Mouse (Mus musculus) left cerebral cortex, postnatal 4 days (tissue): ENCODE results near the gene Hcn1. TPM values are rescaled to one million over a fixed set of nuclear protein-coding genes. Genes with fewer than 3 reads are reported as not detected.
A peak's percentile ranks its signal among the peaks of the same experiment; 100 is the strongest.

Experiments
- DNase-seq: peaks from one replicate; pipeline ENCODE4 v3.0.0-alpha.2; 2022
- intact Hi-C: fragments of 180-260 bp; cut with DNase I; formaldehyde crosslinking; loops from one replicate; pipeline ENCODE4 v1.15.1; 2025
- total RNA-seq, 2 experiments: library from RNA; stranded (reverse); gene quantifications; 2 replicates each; pipeline ENCODE4 v1.2.3; 2021

Gene Hcn1
- total RNA-seq, 2 experiments from 2014 or later, result 19.3 to 19.6 TPM

DNA sequence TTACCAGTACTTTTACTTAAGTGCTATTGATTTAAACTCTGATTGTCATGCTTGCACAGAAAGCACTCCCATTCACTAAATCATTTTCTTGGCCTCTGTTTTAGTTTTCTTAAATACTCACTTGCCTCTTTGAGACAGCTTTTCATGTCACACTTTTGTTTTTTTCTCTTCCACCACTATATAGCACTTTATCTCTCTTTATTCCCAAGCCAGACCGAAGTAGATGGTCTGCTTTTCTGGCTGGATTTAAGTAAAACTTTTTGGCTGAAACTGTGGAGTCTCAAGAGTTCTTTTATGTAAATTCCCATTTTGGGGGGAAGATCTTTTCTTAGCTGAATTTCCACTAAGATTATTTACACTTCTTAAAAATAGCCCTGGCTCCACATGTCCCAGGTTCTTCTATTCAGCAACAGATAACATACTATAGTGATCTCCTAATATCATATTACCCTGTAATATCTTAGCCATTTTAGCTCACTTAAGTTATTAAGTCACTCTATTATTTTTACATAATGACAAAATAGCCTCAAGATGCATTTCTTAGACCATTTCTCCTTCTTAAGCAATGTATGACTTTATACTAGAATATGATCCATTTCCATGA is 92.7 kb downstream of the Hcn1 start:
- intact Hi-C loops, result no loop called here
- DNase-seq, result no peak

DNA sequence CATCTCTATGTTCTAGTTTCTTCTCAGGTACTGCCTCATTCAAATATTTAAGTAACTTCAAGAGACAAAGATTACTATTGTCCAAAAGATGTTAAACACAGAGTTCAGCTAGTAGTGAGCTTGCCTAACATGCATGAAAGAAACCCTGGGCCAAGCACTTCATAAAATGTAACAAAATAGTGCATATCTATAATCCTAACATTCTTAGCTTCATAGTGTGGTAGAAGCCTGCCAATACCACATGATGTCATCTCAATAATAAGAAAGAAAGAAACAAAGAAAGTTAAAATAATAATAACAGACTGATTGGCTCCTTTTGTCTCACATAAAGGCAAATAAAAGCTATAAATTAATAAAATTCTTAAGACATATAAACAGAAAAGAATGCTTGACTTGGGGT is 103.5 kb downstream of the Hcn1 start:
- no peak for DNase-seq

DNA sequence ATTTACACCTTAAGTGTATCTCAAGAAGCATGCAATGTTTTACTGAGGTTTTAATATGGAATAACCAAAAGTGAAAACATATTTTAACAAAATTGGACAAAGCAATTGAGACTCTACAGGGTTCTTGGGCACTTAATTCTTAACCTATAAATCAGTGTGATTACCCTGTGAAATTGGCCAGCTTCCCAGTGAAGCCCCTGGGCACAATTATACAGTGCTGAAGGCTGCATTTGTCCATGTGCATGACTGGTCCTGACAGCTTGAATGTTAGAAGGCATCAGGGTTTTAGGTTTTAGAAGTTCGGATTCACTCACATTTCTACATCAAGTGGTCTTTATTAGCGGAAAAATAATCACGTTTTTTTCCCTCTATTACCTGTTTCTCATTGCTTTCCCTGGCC is 103.9 kb downstream of the Hcn1 start:
- intact Hi-C loops, result no loop called here
- peak; percentile 75 for DNase-seq

More for the DNA sequence above, 103.5 kb downstream of the Hcn1 start:
- intact Hi-C loops, result no loop called here

DNA sequence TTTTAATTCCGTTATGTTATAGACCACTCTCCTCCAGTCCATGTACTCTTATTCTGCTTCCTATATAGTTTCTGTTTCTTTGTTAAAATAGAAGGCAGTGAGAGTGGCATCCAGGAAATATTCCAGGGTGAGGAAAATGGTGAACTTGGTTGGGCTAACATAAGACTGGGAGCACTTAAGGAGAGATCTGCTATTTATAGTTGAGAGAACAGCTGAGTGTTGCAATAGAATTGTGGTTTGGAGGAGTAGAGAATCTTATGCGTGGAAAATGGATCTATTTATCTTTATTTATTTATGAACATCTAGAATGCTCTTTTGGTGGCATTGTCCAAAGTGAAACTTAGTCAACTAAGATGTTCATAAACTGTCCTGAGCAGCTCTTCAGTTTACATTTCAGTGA is 104.4 kb downstream of the Hcn1 start:
- intact Hi-C loops, result no loop called here
- DNase-seq, result no peak

DNA sequence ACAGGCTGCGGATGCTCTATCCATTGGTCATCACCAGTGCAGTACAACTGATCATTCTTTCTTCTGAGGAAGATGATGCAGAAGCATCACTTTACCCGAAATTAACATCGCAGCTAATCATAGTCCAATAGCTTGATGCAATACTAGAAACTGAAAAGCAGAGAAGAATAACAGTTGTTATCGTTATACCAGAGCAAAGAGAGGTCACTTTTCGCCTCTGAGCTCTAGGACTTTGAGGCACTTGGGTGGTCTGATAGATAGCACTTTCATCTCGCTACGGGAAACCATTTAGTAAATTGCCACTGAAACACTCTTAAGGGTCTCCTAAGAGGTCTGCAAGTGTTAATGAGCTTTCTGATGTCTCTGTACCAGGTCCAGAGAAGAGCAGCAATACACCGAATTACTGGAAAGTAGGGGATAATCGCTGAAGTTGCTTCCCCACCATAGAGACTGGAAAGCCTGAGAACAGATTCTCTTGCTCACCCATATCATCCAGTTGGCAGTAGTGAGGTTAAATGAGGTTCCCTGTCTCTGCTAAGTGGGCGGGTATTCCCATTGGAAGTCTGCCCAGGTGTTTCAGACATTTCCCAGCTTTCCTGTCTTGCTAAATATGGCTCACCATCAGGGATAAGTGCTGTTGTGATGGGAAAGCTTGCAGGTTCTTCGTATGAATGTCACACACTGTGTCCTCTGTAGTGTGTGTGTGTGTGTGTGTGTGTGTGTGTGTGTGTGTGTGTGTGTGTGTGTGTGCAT is 105.0 kb downstream of the Hcn1 start:
- peak; percentile 39 for DNase-seq
- intact Hi-C loops, result no loop called here

DNA sequence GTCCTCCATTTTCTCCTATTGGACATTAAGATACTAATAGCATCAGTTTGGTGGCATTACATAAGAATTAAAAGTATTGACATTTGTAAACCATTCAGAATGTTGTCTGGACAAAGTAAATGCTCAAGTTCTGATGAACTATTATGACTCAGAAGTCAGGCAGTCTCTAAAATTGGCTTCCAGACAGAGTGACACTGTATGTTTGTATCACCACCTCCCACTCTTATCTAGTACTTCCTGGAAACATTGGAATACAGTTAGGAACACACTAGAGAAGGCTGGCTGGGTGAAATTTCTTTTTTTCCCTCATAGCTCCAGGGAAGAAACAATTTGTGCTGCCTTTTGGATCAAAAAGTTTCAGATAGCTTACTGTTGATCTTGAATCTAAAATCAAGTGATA is 108.7 kb downstream of the Hcn1 start:
- no peak for DNase-seq
- intact Hi-C loops, result no loop called here

DNA sequence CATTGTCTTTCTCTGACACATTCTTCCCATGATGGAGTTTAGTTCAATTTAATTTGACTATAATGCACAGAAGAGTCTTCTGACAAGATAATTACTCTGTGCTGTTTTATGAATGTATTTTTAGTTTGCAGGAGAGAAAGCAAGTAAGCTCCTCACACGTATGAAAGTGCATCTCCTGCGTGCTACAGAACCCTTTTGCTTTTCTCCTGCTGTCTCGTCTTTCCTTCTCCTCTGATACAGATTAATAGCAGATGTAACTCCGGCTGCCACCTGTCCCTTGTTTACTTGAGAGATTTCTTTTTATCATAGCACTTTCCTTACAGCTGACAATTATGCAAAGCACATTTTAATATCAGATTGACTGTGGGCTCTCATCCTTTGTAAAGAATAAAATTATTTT is 120.0 kb downstream of the Hcn1 start:
- DNase-seq, result no peak
- intact Hi-C loops, result no loop called here

DNA sequence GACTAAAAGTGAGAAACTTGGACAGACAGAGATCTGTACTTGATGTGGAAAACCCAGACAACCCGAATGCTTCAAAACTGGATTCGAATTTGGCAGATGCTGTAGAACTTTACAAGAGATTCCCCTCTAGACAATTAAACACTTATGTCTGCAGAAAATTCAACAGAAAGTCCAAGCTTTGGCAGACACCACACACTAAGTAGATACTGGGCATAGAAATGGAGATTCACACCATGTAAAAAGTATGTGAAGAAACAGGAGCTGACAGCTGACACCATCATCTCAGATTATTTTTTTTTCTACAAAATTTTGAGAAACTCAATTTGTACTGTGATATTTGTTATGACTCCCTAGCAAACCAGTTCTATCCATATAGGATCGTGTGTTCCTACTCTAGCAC is 122.0 kb downstream of the Hcn1 start:
- no peak for DNase-seq
- intact Hi-C loops, result no loop called here

DNA sequence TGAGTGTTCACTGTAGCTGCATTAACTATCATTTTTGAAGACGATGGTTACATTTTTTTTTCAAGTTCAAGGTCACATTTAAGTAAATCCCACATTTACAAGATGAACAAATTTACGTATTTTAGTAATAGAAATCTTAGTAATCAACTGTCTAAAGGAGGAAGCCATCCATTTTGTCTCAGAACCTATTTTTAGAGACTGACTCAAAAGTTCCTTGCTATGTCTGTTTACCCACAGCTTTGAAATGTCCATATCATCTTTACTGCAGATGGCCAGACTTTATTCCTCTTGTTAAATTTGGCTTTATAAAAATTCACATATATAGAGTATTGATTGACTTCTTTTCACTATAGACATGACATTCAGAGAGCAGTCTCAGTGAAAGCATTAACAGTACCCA is 126.3 kb downstream of the Hcn1 start:
- intact Hi-C loops, result no loop called here

DNA sequence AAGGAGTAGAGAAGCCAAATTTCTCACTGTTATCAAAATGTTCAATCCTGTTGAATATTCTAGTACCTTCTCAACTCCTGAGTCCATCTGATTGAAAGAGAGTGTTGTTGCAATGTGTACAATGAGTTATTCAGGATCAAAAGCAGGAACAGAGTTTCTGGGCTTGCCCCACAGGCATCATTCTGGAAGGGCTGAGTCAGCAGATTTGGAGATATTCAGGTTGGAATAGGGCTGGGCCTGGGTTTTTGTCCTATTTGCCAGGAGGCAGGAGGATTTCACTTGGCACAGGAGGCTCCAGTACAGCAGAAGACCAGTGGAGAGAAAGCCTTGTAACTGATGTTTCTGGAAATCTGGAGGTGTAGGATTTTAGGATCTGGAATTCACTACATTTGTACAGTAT is 130.6 kb downstream of the Hcn1 start:
- DNase-seq, result no peak
- intact Hi-C loops, result no loop called here

More for the DNA sequence above, 126.3 kb downstream of the Hcn1 start:
- no peak for DNase-seq

DNA sequence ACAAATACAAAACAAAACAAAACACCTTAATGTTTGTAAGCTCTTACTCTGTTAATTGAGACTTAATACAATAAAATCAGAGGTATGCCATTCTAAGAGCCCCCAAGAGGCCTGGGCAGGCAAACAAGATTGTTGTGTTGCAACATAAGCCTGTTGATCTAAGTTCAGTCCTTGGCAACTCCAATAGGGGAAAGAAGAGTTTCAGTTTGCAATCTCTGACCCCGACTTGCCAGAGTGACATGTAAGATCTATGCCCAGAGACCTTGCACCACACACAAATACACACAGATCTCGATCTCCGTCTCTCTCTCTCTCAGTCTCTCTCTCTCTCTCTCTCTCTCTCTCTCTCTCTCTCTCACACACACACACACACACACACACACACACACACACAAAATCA is 142.3 kb downstream of the Hcn1 start:
- no peak for DNase-seq
- intact Hi-C loops, result no loop called here

DNA sequence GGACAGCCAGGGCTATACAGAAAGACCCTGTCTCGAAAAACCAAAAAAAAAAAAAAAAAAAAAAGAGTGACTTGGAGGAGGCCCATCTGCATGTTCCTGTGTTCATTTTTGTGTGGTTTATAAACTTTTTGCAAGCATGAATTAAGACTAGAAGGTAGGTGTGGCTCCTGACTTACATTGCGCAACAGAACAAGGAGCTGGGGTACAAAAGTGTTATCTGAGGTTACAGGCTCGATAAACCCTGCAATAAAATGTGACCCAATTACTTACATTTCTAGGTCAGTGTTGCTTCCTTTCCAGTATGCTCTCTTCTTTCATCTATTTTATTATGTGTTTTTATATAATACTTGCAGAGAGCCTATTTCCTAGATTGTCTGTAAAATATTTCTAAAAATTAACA is 143.1 kb downstream of the Hcn1 start:
- intact Hi-C loops, result no loop called here
- DNase-seq, result no peak

DNA sequence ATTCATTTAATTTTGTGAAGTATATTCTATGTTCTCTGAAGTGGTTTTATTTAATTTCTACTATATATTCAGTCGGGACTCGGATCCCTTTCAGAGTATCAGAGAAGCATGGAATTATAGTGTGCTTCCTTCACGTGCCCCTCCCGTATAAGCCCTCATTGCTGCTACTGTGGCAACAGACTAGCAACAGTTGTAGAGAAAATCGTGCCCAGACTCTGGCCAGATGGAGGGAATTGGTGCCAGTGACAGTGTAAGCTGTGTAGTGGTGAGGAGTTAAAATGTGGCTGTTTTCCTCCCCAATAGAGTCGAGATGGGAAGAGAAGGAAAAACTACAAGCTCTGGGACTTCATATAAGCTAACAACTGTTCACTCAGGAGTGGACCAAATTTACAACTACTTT is 163.4 kb downstream of the Hcn1 start:
- peak; percentile 69 for DNase-seq

DNA sequence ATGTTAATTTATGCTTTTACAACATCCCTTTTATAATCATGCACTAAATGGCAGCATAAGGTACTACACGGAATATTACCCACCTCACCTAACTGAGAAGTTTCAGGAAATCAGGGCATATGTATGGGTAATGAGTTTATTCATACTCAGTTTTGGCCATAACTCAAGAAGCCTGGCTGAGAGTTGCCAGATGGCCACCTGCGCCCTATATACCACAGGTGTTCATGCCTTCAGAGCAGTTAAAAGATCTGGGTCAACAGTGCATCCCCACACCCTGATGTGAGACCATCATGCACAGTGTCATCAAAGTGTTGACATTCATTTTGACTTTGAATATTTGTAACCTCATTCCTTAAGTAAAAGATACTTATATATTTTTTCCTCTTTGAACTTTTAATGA is 183.3 kb downstream of the Hcn1 start:
- intact Hi-C loops, result no loop called here
- DNase-seq, result peak; percentile 50

More for the DNA sequence above, 163.4 kb downstream of the Hcn1 start:
- intact Hi-C loops, result no loop called here

DNA sequence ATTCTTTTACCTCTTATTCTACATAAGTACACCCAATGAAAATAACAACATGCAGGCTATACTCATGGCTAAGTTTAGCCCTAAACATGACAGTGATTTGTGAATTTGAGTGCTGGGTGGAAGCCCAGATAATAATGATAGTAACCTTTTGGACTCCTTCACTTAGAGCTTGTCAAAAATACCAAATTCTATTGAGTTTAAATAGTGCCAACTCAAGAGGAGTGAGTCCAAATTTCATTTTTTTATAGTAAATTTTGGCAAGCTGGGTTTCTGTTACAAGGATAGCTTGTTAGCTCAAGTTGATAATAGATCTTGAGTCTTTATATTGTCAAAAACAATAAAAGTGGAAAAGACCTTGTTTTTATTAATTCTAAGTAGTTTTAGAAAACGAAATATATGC is 190.7 kb downstream of the Hcn1 start:
- no peak for DNase-seq
- intact Hi-C loops, result no loop called here

DNA sequence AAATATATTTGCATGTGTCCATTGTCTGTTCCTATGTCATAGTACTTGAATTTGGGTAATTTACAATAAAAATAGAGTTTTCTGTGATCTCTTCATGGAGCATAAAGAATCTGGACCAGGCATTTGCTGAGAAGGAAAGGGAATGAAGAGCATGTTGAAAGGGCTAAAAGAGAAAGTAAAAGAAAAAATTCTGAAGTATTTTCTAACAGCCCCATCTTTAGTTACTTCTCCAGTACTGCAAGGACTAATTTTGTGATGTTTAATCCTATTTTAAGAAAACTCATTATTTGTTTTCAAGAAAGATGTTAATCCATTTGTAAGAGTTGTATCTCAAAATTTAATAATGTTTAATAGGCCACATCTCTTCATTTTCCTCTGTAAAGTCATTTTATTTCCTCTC is 198.9 kb downstream of the Hcn1 start:
- no peak for DNase-seq
- intact Hi-C loops, result loop anchor here (2.0 kb wide), 1 partner anchor 198 kb away; the partner anchor contains the start of gene Hcn1

DNA sequence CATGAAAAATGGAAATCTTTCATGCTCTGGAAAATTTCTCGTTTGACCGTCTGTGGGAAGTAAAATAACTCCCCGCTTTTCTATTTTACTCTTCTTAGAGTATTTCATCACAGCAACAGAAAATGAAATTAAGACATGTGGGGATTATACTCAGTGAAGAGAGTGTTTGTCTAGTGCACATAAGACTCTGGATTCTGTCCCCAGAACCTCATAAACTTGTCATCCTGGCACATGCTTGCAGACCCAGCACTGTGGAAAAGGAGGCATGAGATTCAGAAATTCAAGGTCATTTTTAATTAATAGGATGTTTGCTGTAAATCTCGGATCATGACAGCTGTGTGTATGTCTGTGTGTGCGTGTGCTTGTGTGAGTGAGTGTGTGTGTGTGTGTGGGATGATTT is 225.5 kb downstream of the Hcn1 start:
- DNase-seq, result no peak
- intact Hi-C loops, result no loop called here

DNA sequence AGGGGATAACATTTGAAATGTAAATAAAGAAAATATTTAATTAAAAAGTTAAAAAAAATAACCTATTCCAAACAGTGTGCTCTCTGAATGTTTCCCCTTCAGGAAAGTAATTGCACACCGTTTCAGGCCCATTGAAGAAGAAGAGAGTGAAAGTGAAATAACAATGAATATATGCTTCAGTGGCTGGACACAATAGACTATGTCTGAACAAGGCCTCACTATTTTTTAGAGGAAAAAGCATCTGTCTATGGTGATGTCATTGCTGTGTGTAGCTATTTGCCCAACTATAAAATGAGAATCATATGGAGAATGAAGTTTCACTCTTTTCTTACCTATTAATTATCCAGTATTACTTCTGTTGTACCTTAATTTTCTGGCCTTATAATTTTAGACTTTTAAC is 234.5 kb downstream of the Hcn1 start:
- no peak for DNase-seq
- intact Hi-C loops, result no loop called here

DNA sequence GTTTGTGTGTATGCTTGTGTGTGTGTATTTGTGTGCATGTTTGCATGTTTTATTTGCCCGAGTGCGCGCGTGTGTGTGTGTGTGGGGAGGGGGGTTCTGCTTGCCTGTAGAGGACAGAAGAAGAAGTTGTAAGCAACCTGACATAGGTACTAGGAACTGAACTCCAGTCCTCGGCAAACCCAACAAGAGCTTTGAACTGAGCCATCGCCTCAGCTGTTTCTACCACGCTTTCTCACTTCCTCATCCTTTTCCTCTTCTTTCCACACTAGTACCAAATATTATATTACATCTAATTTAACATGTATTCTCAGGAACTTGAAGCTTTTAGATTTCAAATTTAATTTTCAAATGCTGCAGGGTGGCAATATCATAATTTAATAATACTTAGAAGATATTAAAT is 236.1 kb downstream of the Hcn1 start:
- no peak for DNase-seq
- intact Hi-C loops, result no loop called here

DNA sequence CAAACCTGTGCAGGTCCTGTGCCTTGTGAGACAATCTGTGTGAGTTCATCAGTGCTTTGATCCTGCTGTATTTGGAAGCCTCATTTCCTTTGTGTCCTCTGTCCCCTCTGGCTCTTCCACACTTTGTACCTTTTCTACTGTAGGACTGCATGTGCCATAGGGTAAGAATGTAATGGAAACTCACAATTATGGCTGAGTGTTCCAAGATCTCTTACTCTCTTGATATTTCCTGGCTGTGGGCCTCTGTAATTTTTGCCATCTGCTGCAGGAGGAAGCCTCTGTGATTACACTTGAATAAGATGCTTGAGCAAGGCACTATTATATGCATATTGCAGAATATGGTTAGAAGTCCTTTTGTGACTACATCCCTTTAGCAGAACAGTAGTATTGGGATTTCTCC is 240.2 kb downstream of the Hcn1 start:
- no peak for DNase-seq

DNA sequence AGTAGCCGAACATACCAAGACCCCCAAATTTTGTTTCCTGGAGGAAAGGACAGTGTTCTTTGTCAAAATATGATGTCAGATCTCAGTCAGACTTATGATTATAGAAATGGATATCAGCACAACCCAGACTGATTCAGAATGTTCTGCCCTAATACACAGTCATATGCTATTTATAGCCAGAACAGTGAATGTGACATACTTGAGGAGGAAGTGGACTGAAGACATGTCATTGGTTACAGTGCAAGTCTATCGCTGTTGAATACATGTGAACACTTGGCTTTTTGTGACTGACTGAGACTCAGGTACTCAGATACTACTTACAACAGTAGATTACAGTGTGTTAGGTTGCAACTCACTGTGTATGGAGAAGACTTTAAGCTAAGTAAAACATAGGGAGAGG is 245.2 kb downstream of the Hcn1 start:
- intact Hi-C loops, result no loop called here
- no peak for DNase-seq

More for the DNA sequence above, 240.2 kb downstream of the Hcn1 start:
- intact Hi-C loops, result no loop called here

DNA sequence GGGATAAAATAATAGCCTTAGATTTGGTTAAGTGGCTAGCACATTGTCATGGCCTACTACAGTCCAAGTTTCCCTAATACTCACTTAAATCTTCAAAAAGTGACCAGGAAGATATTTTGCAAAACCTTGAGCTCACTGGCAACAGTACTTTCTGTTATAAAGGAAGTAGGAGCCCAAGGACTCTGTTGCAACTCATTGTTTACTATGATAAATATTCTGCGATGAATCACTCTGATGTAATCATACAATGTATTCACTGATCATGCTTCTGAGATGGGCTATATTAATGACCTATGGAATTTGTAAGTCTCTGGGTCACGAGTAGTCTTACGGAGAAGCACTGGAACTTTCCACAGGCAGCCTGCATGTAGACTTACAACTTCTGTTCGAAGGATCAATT is 246.6 kb downstream of the Hcn1 start:
- DNase-seq, result no peak
- intact Hi-C loops, result no loop called here
